Mouse (Mus musculus): ENCODE results near the gene Heg1. TPM values are rescaled to one million over a fixed set of nuclear protein-coding genes. Genes with fewer than 3 reads are reported as not detected.

Heg1 gene
- total RNA-seq, 2 experiments from 2014 or later: 26.6 to 43.2 TPM

GRCm38 (mm10) chr16:33797860-33798259 is 113.7 kb downstream of the Heg1 start:
- peak; percentile 59 for ATAC-seq (replicated peaks; ENCODE audit: poor library complexity)

GRCm38 (mm10) chr16:33810002-33810401 is 125.8 kb downstream of the Heg1 start:
- ATAC-seq (replicated peaks; ENCODE audit: poor library complexity): peak; percentile 60

- ATAC-seq (replicated peaks; ENCODE audit: poor library complexity): no peak
Measured at GRCm38 (mm10) chr16:33818413-33819165, 134.4 kb downstream of the Heg1 start.

- peak; percentile 98 for ATAC-seq (replicated peaks; ENCODE audit: poor library complexity)
Measured at GRCm38 (mm10) chr16:33820269-33821178, 136.4 kb downstream of the Heg1 start.

Other genes starting within 250 kb of the Heg1 start
- gene Slc12a8, start 167.0 kb upstream of the Heg1 start, total RNA-seq (2015): not detected in 2 replicates
- gene Slc12a8, start 167.0 kb upstream of the Heg1 start, total RNA-seq (2017): not detected in 2 replicates
- 52.3 and 76.8 TPM in 2 replicates for gene Muc13, start 109.7 kb downstream of the Heg1 start, total RNA-seq (2015)
- gene Muc13, start 109.7 kb downstream of the Heg1 start, total RNA-seq (2017): 41.4 and 61.6 TPM in 2 replicates
- gene Itgb5, start 145.3 kb downstream of the Heg1 start, total RNA-seq (2015): 4.4 and 8.1 TPM in 2 replicates
- gene Itgb5, start 145.3 kb downstream of the Heg1 start, total RNA-seq (2017): 5.5 and 8.5 TPM in 2 replicates